Mouse (Mus musculus) liver, adult 2 months (tissue): ENCODE results near the gene Hecw2. TPM values are rescaled to one million over a fixed set of nuclear protein-coding genes. Genes with fewer than 3 reads are reported as not detected.

Experiments used
- DNase-seq: peaks from one replicate; pipeline ENCODE4 v3.0.0-alpha.2; 2011; ENCODE audit warnings: low read depth, low spot score; ENCODE audit errors: extremely low read depth
- H3K27ac ChIP-seq: fragments of 200-500 bp; replicated peaks from 2 replicates; pipeline ENCODE4 v1.5.1; 2012; ENCODE audit warnings: low read depth, mild to moderate bottlenecking, control low read depth, inconsistent platforms, low read length; ENCODE audit not compliant: insufficient read depth
- H3K27me3 ChIP-seq: fragments of 200-500 bp; 2 replicates; pipeline ENCODE4 v1.6.1; 2012; ENCODE audit warnings: mild to moderate bottlenecking, moderate library complexity, low read length, inconsistent platforms; ENCODE audit not compliant: control insufficient read depth, insufficient read depth
- H3K36me3 ChIP-seq: fragments of 200-500 bp; 2 replicates; pipeline ENCODE4 v1.6.1; 2012; ENCODE audit warnings: low read length, inconsistent platforms; ENCODE audit not compliant: control insufficient read depth, insufficient read depth
- H3K4me1 ChIP-seq: fragments of 200-500 bp; 2 replicates; pipeline ENCODE4 v1.6.1; 2011; ENCODE audit warnings: low read length; ENCODE audit not compliant: control insufficient read depth, insufficient read depth
- H3K4me3 ChIP-seq: fragments of 200-500 bp; 2 replicates; pipeline ENCODE4 v1.5.1; 2011; ENCODE audit warnings: low read depth, mild to moderate bottlenecking, control low read depth, low read length, moderate library complexity; ENCODE audit not compliant: insufficient read depth
- H3K79me2 ChIP-seq: fragments of 200-500 bp; 2 replicates; pipeline ENCODE4 v1.6.1; 2012; ENCODE audit warnings: inconsistent platforms, mild to moderate bottlenecking, low read length, moderate library complexity; ENCODE audit not compliant: control insufficient read depth, insufficient read depth
- H3K9ac ChIP-seq: fragments of 200-500 bp; 2 replicates; pipeline ENCODE4 v1.6.1; 2012; ENCODE audit warnings: low read depth, mild to moderate bottlenecking, control low read depth, inconsistent platforms, low read length
- CTCF ChIP-seq: fragments of 200-500 bp; IDR thresholded peaks from 2 replicates; pipeline ENCODE4 v1.5.1; 2011; ENCODE audit warnings: low read depth, low read length, control low read depth
- POLR2A ChIP-seq: fragments of 200-500 bp; IDR thresholded peaks from 2 replicates; pipeline ENCODE4 v1.6.1; 2011; ENCODE audit warnings: low read length, control low read depth; ENCODE audit not compliant: insufficient read depth; ENCODE audit errors: extremely low read depth
- WGBS: fragments of 180-500 bp; shearing (Covaris S2); methylation state at CpG from one replicate; pipeline ENCODE4 v1.1.7; 2018; 5-methylcytosine and 5-hydroxymethylcytosine counted together
- polyA plus RNA-seq: library from polyadenylated mRNA; depleted of rRNA; stranded (reverse); fragments of >200 nt; gene quantifications from 2 replicates; pipeline ENCODE4 v1.2.3, GENCODE M21; 2012; rRNA removed
- total RNA-seq: library from RNA; depleted of rRNA; stranded (reverse); fragments of >200 nt; gene quantifications from 2 replicates; pipeline ENCODE4 v1.2.3, GENCODE M21; 2014; rRNA removed

Gene Hecw2
- total and polyA plus RNA-seq, 2 experiments: 0.38 to 2.9 TPM

GRCm38 (mm10) chr1:53771476-53771875, 423.5 kb downstream of the Hecw2 start:
- Histone ChIP-seq H3K27me3 (no peaks in the 10 kb centered on the region), H3K27ac (no peak overlapping the region), H3K36me3 (peaks cover 1% of the 10 kb centered on the region; the same call in 1 of the 2 replicates), H3K79me2 (no peaks in the 10 kb centered on the region), H3K9ac (no peak overlapping the region), H3K4me1 (no peaks in the 10 kb centered on the region; the same call in 1 of the 2 replicates), H3K4me3 (no peak overlapping the region)
- WGBS: 90% methylated on average over 6 of the region's 6 CpGs
- DNase-seq: no peak
- no peak for TF ChIP-seq POLR2A
- no peak for TF ChIP-seq CTCF

DNA sequence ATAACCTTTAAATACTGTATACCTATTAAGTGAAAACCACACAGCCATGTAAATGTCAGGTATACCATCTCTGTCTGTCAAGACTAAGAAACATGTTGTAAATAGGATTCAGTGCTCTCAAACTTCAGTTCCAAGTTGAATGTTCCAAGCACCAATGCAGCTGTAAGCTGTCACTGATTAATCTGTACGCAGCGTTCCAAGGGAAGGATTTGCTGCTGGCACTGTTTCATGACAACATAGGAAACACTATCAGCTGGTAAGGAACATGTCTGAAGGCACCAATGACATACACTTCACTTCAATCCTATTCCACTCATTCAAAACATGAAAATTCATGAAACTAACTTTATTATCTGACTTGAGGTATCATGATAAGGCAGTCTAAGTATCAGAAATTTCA, 428.9 kb downstream of the Hecw2 start:
- no peak for TF ChIP-seq POLR2A
- no peak for TF ChIP-seq CTCF
- Histone ChIP-seq H3K4me1 (peaks cover 1% of the 10 kb centered on the region; the same call in 1 of the 2 replicates), H3K4me3 (no peak overlapping the region), H3K27me3 (no peaks in the 10 kb centered on the region), H3K36me3 (peaks cover 20% of the 10 kb centered on the region; the same call in 1 of the 2 replicates), H3K27ac (no peak overlapping the region), H3K79me2 (no peaks in the 10 kb centered on the region), H3K9ac (no peak overlapping the region)
- DNase-seq: peak; percentile 39
- 20% methylated on average over 2 of the region's 2 CpGs for WGBS

DNA sequence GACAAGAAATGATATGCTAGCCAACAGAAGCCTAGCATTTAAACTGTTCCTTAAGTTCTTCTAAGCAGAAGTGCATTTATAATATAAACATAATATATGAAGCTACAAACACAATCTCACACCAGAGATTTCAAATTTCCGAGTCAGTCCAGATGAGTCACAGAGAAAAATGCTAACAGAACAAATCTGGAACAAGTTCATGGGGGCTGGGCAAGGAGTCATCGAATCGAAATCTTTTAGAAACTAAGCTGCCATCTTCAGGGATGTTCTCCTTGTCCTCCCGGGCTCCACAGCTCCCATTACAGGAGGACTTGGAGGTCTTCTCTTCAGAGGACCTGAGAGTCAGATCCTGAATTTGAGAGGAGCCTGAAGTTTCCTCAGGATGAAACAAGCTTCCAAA, 437.7 kb downstream of the Hecw2 start:
- no peaks in the 10 kb centered on the region for H3K27me3 ChIP-seq
- WGBS: 85% methylated on average over 4 of the region's 4 CpGs
- no peaks in the 10 kb centered on the region for H3K79me2 ChIP-seq
- H3K36me3 ChIP-seq: peaks cover 13% of the 10 kb centered on the region
- H3K4me3 ChIP-seq: no peak overlapping the region
- no peaks in the 10 kb centered on the region for H3K4me1 ChIP-seq
- no peak for TF ChIP-seq POLR2A
- no peak for TF ChIP-seq CTCF
- no peak overlapping the region for H3K9ac ChIP-seq
- no peak overlapping the region for H3K27ac ChIP-seq
- no peak for DNase-seq

Other genes starting within 250 kb of the Hecw2 start
- gene Ccdc150, start 55.5 kb upstream of the Hecw2 start, total RNA-seq: 0.09 TPM in 1 of 2 replicates, not detected in the other
- gene Ccdc150, start 55.5 kb upstream of the Hecw2 start, polyA plus RNA-seq: not detected in 2 replicates
- 15.4 and 19.5 TPM in 2 replicates for gene Gtf3c3, start 243.8 kb upstream of the Hecw2 start, total RNA-seq
- 2.5 and 2.7 TPM in 2 replicates for gene Gtf3c3, start 243.8 kb upstream of the Hecw2 start, polyA plus RNA-seq